Mouse (Mus musculus) MEL (cell line): ENCODE data around the gene Tmbim6. TPM values are rescaled to one million over a fixed set of nuclear protein-coding genes. Genes with fewer than 3 reads are reported as not detected.

Experiments
- DNase-seq: peaks from one replicate; pipeline ENCODE4 v3.0.0; 2011; ENCODE audit warnings: low read depth, low spot score
- H3K27ac ChIP-seq: 2 replicates; pipeline ENCODE4 v1.5.1; 2012; ENCODE audit warnings: low read depth, mild to moderate bottlenecking, control low read depth, low read length, moderate library complexity; ENCODE audit not compliant: control insufficient read depth
- H3K27me3 ChIP-seq, 2 experiments: fragments of 150-350 bp in 1 of 2; sonication (generic) in 1 of 2; 2 replicates each; pipeline ENCODE4 v1.6.1; 2012; ENCODE audit warnings: low read length in 2 of 2, mild to moderate bottlenecking in 2 of 2, improper control_type of control experiment in 1 of 2, moderate library complexity in 1 of 2; ENCODE audit not compliant: insufficient read depth in 2 of 2, control insufficient read depth in 1 of 2
- H3K36me3 ChIP-seq, 2 experiments: 2 replicates each; pipeline ENCODE4 v1.6.1; 2012 to 2014; ENCODE audit warnings: low read length in 2 of 2, improper control_type of control experiment in 1 of 2, inconsistent platforms in 1 of 2, mild to moderate bottlenecking in 1 of 2; ENCODE audit not compliant: insufficient read depth in 2 of 2, control insufficient read depth in 1 of 2
- H3K4me1 ChIP-seq, 2 experiments: fragments of 150-350 bp in 1 of 2; sonication (generic) in 1 of 2; 2 replicates each; pipeline ENCODE4 v1.6.1; 2012; ENCODE audit warnings: low read length in 2 of 2, improper control_type of control experiment in 1 of 2, mild to moderate bottlenecking in 1 of 2; ENCODE audit not compliant: insufficient read depth in 2 of 2, control insufficient read depth in 1 of 2
- H3K4me3 ChIP-seq, 2 experiments: fragments of 150-350 bp in 1 of 2; sonication (generic) in 1 of 2; 2 replicates each; pipeline ENCODE4 v1.5.1; 2012; ENCODE audit warnings: low read depth in 2 of 2, low read length in 2 of 2, mild to moderate bottlenecking in 2 of 2, moderate library complexity in 2 of 2, control low read depth in 1 of 2, improper control_type of control experiment in 1 of 2; ENCODE audit not compliant: control insufficient read depth in 1 of 2, insufficient read depth in 1 of 2
- H3K79me2 ChIP-seq: 2 replicates; pipeline ENCODE4 v1.6.1; 2012; ENCODE audit warnings: mild to moderate bottlenecking, low read length, moderate library complexity; ENCODE audit not compliant: control insufficient read depth, poor library complexity, insufficient read depth
- H3K9ac ChIP-seq: 2 replicates; pipeline ENCODE4 v1.6.1; 2012; ENCODE audit warnings: low read depth, mild to moderate bottlenecking, control low read depth, low read length, moderate library complexity; ENCODE audit not compliant: control insufficient read depth, poor library complexity, severe bottlenecking
- H3K9me3 ChIP-seq: fragments of 150-350 bp; sonication (generic); replicated peaks from 2 replicates; pipeline ENCODE4 v1.6.1; 2012; ENCODE audit warnings: mild to moderate bottlenecking, low read length, improper control_type of control experiment, moderate library complexity; ENCODE audit not compliant: insufficient read depth
- BHLHE40 ChIP-seq: IDR thresholded peaks from 2 replicates; pipeline ENCODE4 v1.6.1; 2012; ENCODE audit warnings: low read depth, mild to moderate bottlenecking, inconsistent platforms, low read length, improper control_type of control experiment, borderline replicate concordance
- CHD2 ChIP-seq: IDR thresholded peaks from 2 replicates; pipeline ENCODE4 v1.6.1; 2011; ENCODE audit warnings: low read length, improper control_type of control experiment
- CTCF ChIP-seq, 3 experiments: IDR thresholded peaks in 2 of 3; conservative IDR thresholded peaks in 1 of 3; 2 replicates each; pipeline ENCODE4 v1.5.1; 2011 to 2012; ENCODE audit warnings: low read length in 3 of 3, low read depth in 2 of 3, mild to moderate bottlenecking in 2 of 3, improper control_type of control experiment in 1 of 3, inconsistent platforms in 1 of 3, mixed read lengths in 1 of 3, moderate library complexity in 1 of 3; ENCODE audit not compliant: control insufficient read depth in 1 of 3, insufficient read depth in 1 of 3, poor library complexity in 1 of 3, severe bottlenecking in 1 of 3
- ETS1 ChIP-seq: IDR thresholded peaks from 2 replicates; pipeline ENCODE4 v1.6.1; 2012; ENCODE audit warnings: low read depth, mild to moderate bottlenecking, inconsistent platforms, low read length, improper control_type of control experiment, moderate library complexity
- GATA1 ChIP-seq: IDR thresholded peaks from 2 replicates; pipeline ENCODE4 v1.6.1; 2011; ENCODE audit warnings: low read depth, low read length, improper control_type of control experiment
- HCFC1 ChIP-seq: IDR thresholded peaks from 2 replicates; pipeline ENCODE4 v1.6.1; 2012; ENCODE audit warnings: low read depth, mild to moderate bottlenecking, inconsistent platforms, low read length, improper control_type of control experiment, moderate library complexity
- JUND ChIP-seq: IDR thresholded peaks from 2 replicates; pipeline ENCODE4 v1.6.1; 2011; ENCODE audit warnings: low read depth, mild to moderate bottlenecking, improper control_type of control experiment, low read length
- KAT2A ChIP-seq: conservative IDR thresholded peaks from 2 replicates; pipeline ENCODE4 v1.6.1; 2012; ENCODE audit warnings: low read depth, low read length, improper control_type of control experiment, inconsistent platforms
- MAFK ChIP-seq: IDR thresholded peaks from 2 replicates; pipeline ENCODE4 v1.6.1; 2011; ENCODE audit warnings: low read depth, mild to moderate bottlenecking, low read length, improper control_type of control experiment, borderline replicate concordance
- MAZ ChIP-seq: IDR thresholded peaks from 2 replicates; pipeline ENCODE4 v1.6.1; 2012; ENCODE audit warnings: low read depth, mild to moderate bottlenecking, inconsistent platforms, low read length, improper control_type of control experiment
- MEF2A ChIP-seq: IDR thresholded peaks from 2 replicates; pipeline ENCODE4 v1.6.1; 2014; ENCODE audit warnings: low read depth, mild to moderate bottlenecking, inconsistent platforms, low read length, improper control_type of control experiment; ENCODE audit not compliant: poor library complexity, insufficient replicate concordance, severe bottlenecking; ENCODE audit errors: extremely low read depth
- NELFE ChIP-seq: IDR thresholded peaks from 2 replicates; pipeline ENCODE4 v1.6.1; 2011; ENCODE audit warnings: low read depth, low read length, improper control_type of control experiment
- RAD21 ChIP-seq: IDR thresholded peaks from 2 replicates; pipeline ENCODE4 v1.6.1; 2011; ENCODE audit warnings: mild to moderate bottlenecking, low read depth, low read length, improper control_type of control experiment
- RCOR1 ChIP-seq: IDR thresholded peaks from 2 replicates; pipeline ENCODE4 v1.6.1; 2012; ENCODE audit warnings: low read depth, mild to moderate bottlenecking, inconsistent platforms, low read length, improper control_type of control experiment
- SIN3A ChIP-seq: IDR thresholded peaks from 2 replicates; pipeline ENCODE4 v1.6.1; 2012; ENCODE audit warnings: low read length, improper control_type of control experiment, inconsistent platforms
- SMC3 ChIP-seq: IDR thresholded peaks from 2 replicates; pipeline ENCODE4 v1.6.1; 2011; ENCODE audit warnings: low read depth, low read length, improper control_type of control experiment
- TAL1 ChIP-seq: IDR thresholded peaks from 2 replicates; pipeline ENCODE4 v1.6.1; 2012; ENCODE audit warnings: mild to moderate bottlenecking, inconsistent platforms, low read length, moderate library complexity, mixed read lengths
- UBTF ChIP-seq: IDR thresholded peaks from 2 replicates; pipeline ENCODE4 v1.6.1; 2012; ENCODE audit warnings: low read depth, mild to moderate bottlenecking, inconsistent platforms, low read length, improper control_type of control experiment, moderate library complexity, borderline replicate concordance; ENCODE audit not compliant: insufficient read depth
- ZC3H11A ChIP-seq: IDR thresholded peaks from 2 replicates; pipeline ENCODE4 v1.6.1; 2012; ENCODE audit warnings: low read depth, mild to moderate bottlenecking, inconsistent platforms, low read length, improper control_type of control experiment
- ZKSCAN1 ChIP-seq: IDR thresholded peaks from 2 replicates; pipeline ENCODE4 v1.6.1; 2012; ENCODE audit warnings: low read depth, mild to moderate bottlenecking, inconsistent platforms, low read length, improper control_type of control experiment, moderate library complexity
- ZMIZ1 ChIP-seq: IDR thresholded peaks from 2 replicates; pipeline ENCODE4 v1.6.1; 2012; ENCODE audit warnings: low read depth, mild to moderate bottlenecking, inconsistent platforms, low read length, improper control_type of control experiment, moderate library complexity
- polyA plus RNA-seq, 2 experiments: library from polyadenylated mRNA; stranded (reverse) in 1 of 2; unstranded in 1 of 2; fragments of >175 nt in 1 of 2; fragments of >200 nt in 1 of 2; gene quantifications; 2 replicates each; pipeline versions ENCODE4 v1.2.1 to v1.2.4; 2012; ENCODE audit warnings: low replicate concordance in 2 of 2, low read depth in 1 of 2; ENCODE audit not compliant: insufficient read length in 2 of 2, insufficient read depth in 1 of 2, missing spikeins in 1 of 2
- total RNA-seq: library from RNA; depleted of rRNA; stranded (reverse); fragments of 300-350 nt; gene quantifications from 2 replicates; pipeline ENCODE4 v1.2.3, GENCODE M21; 2012

Gene Tmbim6
- total and polyA plus RNA-seq, 3 experiments: 243 to 339 TPM; not detected in 1

GRCm38 (mm10) chr15:99440816-99441457, 48.3 kb downstream of the Tmbim6 start:
- TF ChIP-seq UBTF: no peak
- TF ChIP-seq NELFE: no peak
- TF ChIP-seq ETS1: no peak
- no peak for TF ChIP-seq GATA1
- no peak for TF ChIP-seq RCOR1
- TF ChIP-seq SIN3A: no peak
- TF ChIP-seq KAT2A: no peak
- no peak for TF ChIP-seq CHD2
- TF ChIP-seq CTCF (IDR thresholded peaks at IDR 0.05 in 2 of 3, conservative IDR thresholded peaks at IDR 0.05 in 1 of 3; ENCODE audit: control insufficient read depth in 1 of 3, insufficient read depth in 1 of 3, low read depth in 2 of 3, low read length in 3 of 3, poor library complexity in 1 of 3, severe bottlenecking in 1 of 3): no peak
- no peak for TF ChIP-seq TAL1
- no peak for TF ChIP-seq HCFC1
- no peak for TF ChIP-seq JUND
- TF ChIP-seq BHLHE40: no peak
- no peak for TF ChIP-seq ZC3H11A
- no peak for TF ChIP-seq ZMIZ1
- TF ChIP-seq RAD21: no peak
- TF ChIP-seq ZKSCAN1: no peak
- no peak for TF ChIP-seq MAFK
- TF ChIP-seq SMC3: no peak
- no peak for TF ChIP-seq MAZ
- Histone ChIP-seq H3K36me3 (no peaks in the 10 kb centered on the region), H3K27me3 (no peaks in the 10 kb centered on the region), H3K9me3 (no peaks in the 10 kb centered on the region), H3K4me3 (no peak overlapping the region), H3K4me1 (no peaks in the 10 kb centered on the region), H3K9ac (no peak overlapping the region), H3K79me2 (no peaks in the 10 kb centered on the region), H3K27ac (no peak overlapping the region)
- DNase-seq: no peak

GRCm38 (mm10) chr15:99442358-99442757, 49.7 kb downstream of the Tmbim6 start:
- H3K27me3 ChIP-seq: no peaks in the 10 kb centered on the region
- TF ChIP-seq MEF2A (no peak), JUND (no peak)
- TF ChIP-seq, all 39 proteins: peak for 0
- H3K4me1 ChIP-seq: no peaks in the 10 kb centered on the region
- H3K9ac ChIP-seq: no peak overlapping the region
- H3K4me3 ChIP-seq: no peak overlapping the region
- no peaks in the 10 kb centered on the region for H3K9me3 ChIP-seq
- H3K36me3 ChIP-seq: no peaks in the 10 kb centered on the region
- no peaks in the 10 kb centered on the region for H3K79me2 ChIP-seq
- DNase-seq: no peak
- no peak overlapping the region for H3K27ac ChIP-seq
